Mouse (Mus musculus) left cerebral cortex, adult 2 months (tissue): ENCODE results near the gene Maats1. TPM values are rescaled to one million over a fixed set of nuclear protein-coding genes. Genes with fewer than 3 reads are reported as not detected.

Experiments used
- DNase-seq, 2 experiments: peaks; one replicate each; pipeline ENCODE4 v3.0.0; 2021 to 2022; ENCODE audit warnings: low spot score in 2 of 2, mixed read lengths in 1 of 2; ENCODE audit errors: extremely low spot score in 1 of 2
- H3K27ac ChIP-seq: fragments of 200-600 bp; 2 replicates; pipeline ENCODE4 v1.8.1; 2022
- H3K4me3 ChIP-seq: fragments of 200-600 bp; 2 replicates; pipeline ENCODE4 v1.8.1; 2022
- CTCF ChIP-seq: fragments of 200-600 bp; IDR thresholded peaks from 2 replicates; pipeline ENCODE4 v1.8.1; 2022; ENCODE audit warnings: antibody characterized with exemption, mild to moderate bottlenecking, moderate library complexity
- intact Hi-C: fragments of 180-260 bp; cut with DNase I; formaldehyde crosslinking; loops from one replicate; pipeline ENCODE4 v1.15.1; 2025
- total RNA-seq, 2 experiments: library from RNA; stranded (reverse); gene quantifications; 2 replicates each; pipeline ENCODE4 v1.2.3; 2021

Gene Maats1
- total RNA-seq, 2 experiments from 2014 or later = 1.2 to 1.6 TPM

DNA sequence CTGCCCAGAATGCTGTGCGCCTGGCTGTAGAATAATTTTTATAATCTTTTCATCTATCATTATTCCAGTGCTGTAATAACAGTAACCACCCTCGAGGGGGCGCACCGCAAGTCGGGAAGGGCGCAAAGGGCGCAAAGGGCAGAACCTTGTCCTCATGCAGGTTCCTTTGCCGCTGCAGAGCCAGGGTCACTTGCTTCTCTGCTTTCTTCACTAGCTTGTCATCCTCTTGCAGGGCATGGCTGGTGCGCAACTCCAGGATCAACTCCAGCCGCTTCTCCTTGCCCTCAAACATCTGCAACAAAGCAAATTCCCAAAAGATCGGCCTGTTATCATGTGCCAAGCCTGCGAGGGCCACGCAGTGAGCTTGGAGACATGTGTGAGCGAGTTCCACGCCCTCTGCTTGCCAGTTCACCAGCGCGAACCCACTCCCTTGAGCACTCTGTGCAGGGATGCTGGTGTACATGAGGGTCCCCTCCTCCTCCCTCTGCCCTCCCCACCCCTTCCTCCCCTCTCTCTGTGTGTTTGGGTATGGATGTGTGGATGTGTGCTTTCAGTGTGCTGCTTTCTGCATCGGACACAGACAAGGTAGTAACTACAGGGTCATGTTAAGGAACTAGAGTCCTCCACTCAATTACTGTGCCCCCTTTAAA lies 35.2 kb downstream of the Maats1 start:
- peak; percentile 54 for TF ChIP-seq CTCF
- H3K27ac ChIP-seq = no peak overlapping the region

GRCm38 (mm10) chr16:38304460-38305194 lies 37.3 kb downstream of the Maats1 start:
- intact Hi-C loops = no loop called here
- no peak overlapping the region for H3K4me3 ChIP-seq
- no peak for DNase-seq

More for the DNA sequence above, 35.2 kb downstream of the Maats1 start:
- H3K4me3 ChIP-seq = no peak overlapping the region
- no peak for DNase-seq
- intact Hi-C loops = no loop called here

GRCm38 (mm10) chr16:38302367-38302766 lies 39.6 kb downstream of the Maats1 start:
- intact Hi-C loops = no loop called here
- TF ChIP-seq CTCF = no peak
- no peak overlapping the region for H3K4me3 ChIP-seq

More at GRCm38 (mm10) chr16:38304460-38305194, 37.3 kb downstream of the Maats1 start:
- TF ChIP-seq CTCF = no peak
- H3K27ac ChIP-seq = no peak overlapping the region

GRCm38 (mm10) chr16:38298410-38298809 lies 43.5 kb downstream of the Maats1 start:
- no peak overlapping the region for H3K4me3 ChIP-seq
- TF ChIP-seq CTCF = no peak
- no peak for DNase-seq
- intact Hi-C loops = no loop called here
- no peak overlapping the region for H3K27ac ChIP-seq

More at GRCm38 (mm10) chr16:38302367-38302766, 39.6 kb downstream of the Maats1 start:
- no peak for DNase-seq
- H3K27ac ChIP-seq = no peak overlapping the region

DNA sequence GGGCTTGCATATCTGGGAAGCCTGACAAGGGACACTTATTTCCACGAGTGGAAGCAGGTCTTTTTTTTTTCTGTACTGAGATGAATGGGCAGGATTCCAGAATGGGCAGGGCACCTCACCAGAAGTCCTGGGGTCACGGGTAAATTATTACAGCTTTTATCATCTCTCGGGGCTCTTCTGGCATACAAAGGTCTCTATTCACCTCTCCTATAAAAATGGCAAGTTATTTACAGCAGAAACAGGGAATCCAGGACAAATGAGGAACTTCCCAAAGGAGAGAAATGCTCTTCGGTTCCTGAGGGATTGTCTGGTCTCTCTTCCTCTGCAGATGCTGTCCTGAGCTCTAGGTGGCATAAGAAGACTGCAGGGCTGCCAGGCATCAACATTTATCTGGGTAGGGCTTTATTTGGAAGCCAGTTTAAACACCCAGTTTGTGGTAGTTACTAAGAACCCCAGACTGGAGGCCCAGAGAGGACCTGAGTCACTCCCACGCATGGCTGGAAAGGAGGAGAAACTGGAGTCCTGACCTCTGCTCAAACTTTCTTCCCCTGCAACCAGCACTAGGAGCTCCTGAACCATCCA lies 46.5 kb downstream of the Maats1 start:
- no peak for DNase-seq
- peak; percentile 58 for TF ChIP-seq CTCF
- Histone ChIP-seq H3K27ac (no peak overlapping the region), H3K4me3 (no peak overlapping the region)
- intact Hi-C loops = loop anchor here (2.0 kb wide), 1 partner anchor 211 kb away; no protein-coding TSS in a partner anchor

DNA sequence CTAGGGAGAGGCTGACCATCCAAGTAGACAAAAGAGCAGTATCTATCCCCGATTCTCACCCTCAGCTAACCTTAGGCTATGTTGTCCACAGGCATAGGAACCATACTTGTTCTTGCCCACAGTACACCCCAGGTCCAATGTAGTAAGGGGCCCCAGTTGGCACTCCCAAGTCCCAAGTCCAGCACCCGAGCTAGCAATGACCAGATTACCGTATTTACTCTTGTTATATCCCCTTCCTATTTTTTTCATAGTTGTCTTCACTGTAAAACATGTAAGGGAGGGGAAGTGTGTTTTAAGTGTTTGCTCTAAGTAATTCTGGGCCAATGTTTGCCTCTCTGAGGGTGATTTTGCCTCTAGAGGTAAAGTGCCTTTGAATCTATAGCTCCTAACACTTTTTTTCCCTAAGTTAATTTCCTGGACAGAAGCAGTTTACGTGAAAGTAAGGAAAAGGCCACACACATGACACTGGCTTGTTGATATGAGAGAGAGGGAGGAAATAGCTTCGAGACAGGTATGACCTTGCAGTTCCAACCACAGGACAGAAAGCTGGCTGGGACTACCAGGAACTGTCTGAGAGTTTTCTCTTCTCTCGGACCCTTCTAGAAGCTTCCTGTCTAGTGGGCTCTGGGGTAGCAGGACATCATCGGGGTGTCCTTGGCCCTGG lies 47.1 kb downstream of the Maats1 start, which contains the start of gene Nr1i2:
TSS of gene Nr1i2 (minus strand) at position 140 of the 664 bp plus-strand sequence.
- no peak within 1 kb of the TSS for H3K27ac ChIP-seq
- no peak within 1 kb of the TSS for H3K4me3 ChIP-seq
- DNase-seq = no peak
- intact Hi-C loops = loop anchor here (2.0 kb wide), 1 partner anchor 212 kb away; no protein-coding TSS in a partner anchor
- TF ChIP-seq CTCF = no peak

GRCm38 (mm10) chr16:38290151-38290550 lies 51.8 kb downstream of the Maats1 start:
- no peak for TF ChIP-seq CTCF
- Histone ChIP-seq H3K4me3 (no peak overlapping the region), H3K27ac (no peak overlapping the region)
- no peak for DNase-seq
- intact Hi-C loops = no loop called here

DNA sequence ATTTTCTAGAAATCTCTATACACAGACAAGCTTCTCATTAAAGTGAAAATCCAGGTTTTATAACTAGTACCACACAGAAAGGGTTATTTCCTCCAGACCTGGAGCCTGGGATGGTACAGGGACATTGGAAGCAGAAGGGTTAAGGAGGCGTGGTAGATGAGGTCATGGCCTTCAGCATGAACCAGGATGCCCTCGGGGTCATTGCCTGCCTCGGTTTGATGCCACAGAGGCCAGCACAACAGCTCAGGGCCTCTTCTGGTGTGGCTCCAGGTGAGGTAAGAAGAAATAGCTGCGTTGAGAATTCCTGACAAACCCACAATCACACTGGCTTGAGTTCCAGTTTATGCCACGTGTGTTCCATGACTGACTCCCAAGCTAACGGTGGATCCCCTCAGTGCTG lies 53.1 kb downstream of the Maats1 start:
- DNase-seq = no peak
- Histone ChIP-seq H3K27ac (no peak overlapping the region), H3K4me3 (no peak overlapping the region)
- intact Hi-C loops = no loop called here
- TF ChIP-seq CTCF = no peak

- H3K27ac ChIP-seq = no peak overlapping the region
These were observed 54.2 kb downstream of the Maats1 start for GRCm38 (mm10) chr16:38287762-38288161.

DNA sequence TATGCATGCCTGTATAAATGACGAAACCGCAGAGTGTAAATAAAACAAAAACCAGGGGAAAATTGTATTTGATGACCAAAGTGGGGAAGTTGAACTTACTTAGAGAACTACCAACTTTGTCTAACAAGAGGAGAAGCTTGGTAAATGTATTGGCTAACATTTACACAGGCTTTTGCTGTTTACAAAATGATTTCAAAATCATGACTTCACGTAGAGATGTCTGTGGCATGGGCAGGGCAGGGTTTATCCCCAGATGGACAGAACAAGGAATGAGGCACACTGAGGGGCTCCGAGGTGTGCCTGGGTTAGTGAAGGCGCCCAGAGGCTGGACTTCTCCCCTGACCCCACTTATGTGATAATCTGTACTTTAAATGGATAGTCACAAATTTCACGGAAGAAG lies 54.6 kb downstream of the Maats1 start:
- TF ChIP-seq CTCF = no peak
- Histone ChIP-seq H3K27ac (no peak overlapping the region), H3K4me3 (no peak overlapping the region)
- DNase-seq = no peak
- intact Hi-C loops = no loop called here

More at GRCm38 (mm10) chr16:38287762-38288161, 54.2 kb downstream of the Maats1 start:
- intact Hi-C loops = no loop called here
- TF ChIP-seq CTCF = no peak
- DNase-seq = no peak
- no peak overlapping the region for H3K4me3 ChIP-seq

GRCm38 (mm10) chr16:38286541-38286940 lies 55.4 kb downstream of the Maats1 start:
- no peak for DNase-seq
- H3K27ac ChIP-seq = no peak overlapping the region
- intact Hi-C loops = no loop called here

More at GRCm38 (mm10) chr16:38286541-38286940, 55.4 kb downstream of the Maats1 start:
- no peak for TF ChIP-seq CTCF
- no peak overlapping the region for H3K4me3 ChIP-seq
